Mouse (Mus musculus): ENCODE data around the gene Ssh2.

DNA sequence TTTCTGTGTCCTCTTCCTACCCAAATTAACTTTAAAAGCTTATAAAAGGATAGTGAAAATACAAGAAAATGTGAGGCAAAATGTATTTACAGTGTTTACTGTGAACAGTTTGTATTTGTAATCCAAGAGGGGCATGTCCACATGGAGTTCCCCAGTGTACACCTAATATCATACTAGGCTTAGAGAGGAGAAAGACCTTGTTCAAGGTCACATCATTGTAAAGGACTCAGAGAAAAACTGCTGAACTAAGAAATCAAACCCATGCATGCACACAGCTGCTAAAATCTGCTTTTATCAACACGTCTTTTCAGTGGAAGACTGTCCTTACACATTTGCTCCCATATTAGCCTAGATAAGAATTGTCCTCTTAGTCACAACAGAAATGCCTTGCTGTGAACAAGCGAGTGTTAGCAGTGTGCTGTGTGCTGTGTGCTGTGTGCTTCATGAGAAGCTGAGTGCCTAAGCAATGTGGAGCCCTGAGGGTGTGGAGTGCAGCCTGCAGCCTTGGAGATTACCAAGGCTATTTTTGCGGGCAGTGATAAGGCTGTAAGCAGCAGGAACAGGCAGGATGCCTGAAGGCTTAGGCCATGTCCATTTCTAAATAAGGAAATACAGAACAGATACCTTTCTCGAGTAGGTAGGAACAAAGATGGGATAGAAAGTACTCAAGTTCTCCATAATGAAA lies 207.2 kb downstream of the Ssh2 start:
- TF ChIP-seq EP300 (optimal IDR thresholded peaks at IDR 0.05) (no peak), CTCF (IDR thresholded peaks at IDR 0.05; ENCODE audit: low read depth) (no peak)
